Mouse (Mus musculus): Measurements from ENCODE around the gene Akr1c18. TPM values are rescaled to one million over a fixed set of nuclear protein-coding genes. Genes with fewer than 3 reads are reported as not detected.
A peak's percentile ranks its signal among the peaks of the same experiment; 100 is the strongest.
"Not testable (repeated sequence)": the region's sequence is repeated elsewhere in the genome, so short reads cannot be mapped to it uniquely, and the experiment has no call there.

The Akr1c18 gene
- polyA plus RNA-seq (2012; rRNA removed) = 36.6 and 44.6 TPM in 2 replicates

GRCm38 (mm10) chr13:4150518-4150917, at the start of gene Akr1c18:
Gene Akr1c18 (minus strand): TSS chr13:4150654.
- H3K4me3 ChIP-seq (ENCODE audit: insufficient read depth, low read depth, low read length) = no peak within 1 kb of the TSS
- WGBS = 31% methylated on average over 5 of the region's 5 CpGs
- TF ChIP-seq CTCF (conservative IDR thresholded peaks at IDR 0.05; ENCODE audit: insufficient read depth, insufficient read length, low read depth, low read length) = no peak
- no peak for TF ChIP-seq POLR2A (IDR thresholded peaks at IDR 0.05; ENCODE audit: low read depth, low read length)
- no peaks in the 10 kb centered on the region for H3K36me3 ChIP-seq (ENCODE audit: control insufficient read depth, insufficient read depth, low read length)
- peak; percentile 55 for DNase-seq
- H3K27ac ChIP-seq (ENCODE audit: insufficient read depth, low read depth, low read length) = no peak within 1 kb of the TSS
- no peaks in the 10 kb centered on the region for H3K27me3 ChIP-seq (replicated peaks; ENCODE audit: control insufficient read depth, insufficient read depth, low read length)
- H3K4me1 ChIP-seq (ENCODE audit: control insufficient read depth, insufficient read depth, low read length) = no peaks in the 10 kb centered on the region

GRCm38 (mm10) chr13:4192511-4192910, 42.1 kb upstream of the Akr1c18 start:
- no peak for TF ChIP-seq CTCF (conservative IDR thresholded peaks at IDR 0.05; ENCODE audit: insufficient read depth, insufficient read length, low read depth, low read length)
- no peak for TF ChIP-seq POLR2A (IDR thresholded peaks at IDR 0.05; ENCODE audit: low read depth, low read length)
- H3K27me3 ChIP-seq (replicated peaks; ENCODE audit: control insufficient read depth, insufficient read depth, low read length) = no peaks in the 10 kb centered on the region
- H3K27ac ChIP-seq (ENCODE audit: insufficient read depth, low read depth, low read length) = no peak overlapping the region
- 90% methylated on average over 3 of the region's 3 CpGs for WGBS
- H3K4me3 ChIP-seq (ENCODE audit: insufficient read depth, low read depth, low read length) = no peak overlapping the region
- no peak for DNase-seq
- H3K4me1 ChIP-seq (ENCODE audit: control insufficient read depth, insufficient read depth, low read length) = peaks cover 4% of the 10 kb centered on the region; the same call in 1 of the 2 replicates
- no peaks in the 10 kb centered on the region for H3K36me3 ChIP-seq (ENCODE audit: control insufficient read depth, insufficient read depth, low read length)

- WGBS = 34% methylated on average over 3 of the region's 3 CpGs
- Histone ChIP-seq H3K4me3 (ENCODE audit: insufficient read depth, low read depth, low read length) (no peak within 1 kb of the TSS), H3K27ac (ENCODE audit: insufficient read depth, low read depth, low read length) (peak within 1 kb of the TSS; percentile 3; the same call in 1 of the 2 replicates), H3K4me1 (ENCODE audit: control insufficient read depth, insufficient read depth, low read length) (peaks cover 4% of the 10 kb centered on the region; the same call in 1 of the 2 replicates), H3K27me3 (replicated peaks; ENCODE audit: control insufficient read depth, insufficient read depth, low read length) (no peaks in the 10 kb centered on the region), H3K36me3 (ENCODE audit: control insufficient read depth, insufficient read depth, low read length) (no peaks in the 10 kb centered on the region)
- TF ChIP-seq POLR2A (IDR thresholded peaks at IDR 0.05; ENCODE audit: low read depth, low read length) = no peak
- peak; percentile 81 for DNase-seq
Measured at GRCm38 (mm10) chr13:4190904-4191303, 40.5 kb upstream of the Akr1c18 start, which contains the start of gene Akr1c13. Gene Akr1c13 (plus strand): TSS chr13:4191150.

- TF ChIP-seq POLR2A (IDR thresholded peaks at IDR 0.05; ENCODE audit: low read depth, low read length) (no peak), CTCF (conservative IDR thresholded peaks at IDR 0.05; ENCODE audit: insufficient read depth, insufficient read length, low read depth, low read length) (peak; percentile 28; the same call in 1 of the 2 replicates)
- Histone ChIP-seq H3K27me3 (replicated peaks; ENCODE audit: control insufficient read depth, insufficient read depth, low read length) (no peaks in the 10 kb centered on the region), H3K36me3 (ENCODE audit: control insufficient read depth, insufficient read depth, low read length) (no peaks in the 10 kb centered on the region), H3K27ac (ENCODE audit: insufficient read depth, low read depth, low read length) (no peak overlapping the region), H3K4me3 (ENCODE audit: insufficient read depth, low read depth, low read length) (no peak overlapping the region), H3K4me1 (ENCODE audit: control insufficient read depth, insufficient read depth, low read length) (peaks cover 4% of the 10 kb centered on the region; the same call in 1 of the 2 replicates)
- WGBS = 78% methylated on average over 2 of the region's 2 CpGs
- DNase-seq = peak; percentile 61
Measured at GRCm38 (mm10) chr13:4188174-4188573, 37.7 kb upstream of the Akr1c18 start.

GRCm38 (mm10) chr13:4186641-4187411, 36.4 kb upstream of the Akr1c18 start:
- TF ChIP-seq CTCF (conservative IDR thresholded peaks at IDR 0.05; ENCODE audit: insufficient read depth, insufficient read length, low read depth, low read length) = peak; percentile 34
- H3K4me1 ChIP-seq (ENCODE audit: control insufficient read depth, insufficient read depth, low read length); H3K4me3 ChIP-seq (ENCODE audit: insufficient read depth, low read depth, low read length); H3K36me3 ChIP-seq (ENCODE audit: control insufficient read depth, insufficient read depth, low read length); H3K27ac ChIP-seq (ENCODE audit: insufficient read depth, low read depth, low read length); H3K27me3 ChIP-seq (replicated peaks; ENCODE audit: control insufficient read depth, insufficient read depth, low read length): not testable (repeated sequence)
- 74% methylated on average over 7 of the region's 7 CpGs for whole genome bisulfite sequencing
- DNase-seq = peak; percentile 32

GRCm38 (mm10) chr13:4183116-4183515, 32.7 kb upstream of the Akr1c18 start:
- H3K4me3 ChIP-seq (ENCODE audit: insufficient read depth, low read depth, low read length) = no peak overlapping the region
- no peak for DNase-seq
- 83% methylated on average over 9 of the region's 9 CpGs for WGBS
- H3K27ac ChIP-seq (ENCODE audit: insufficient read depth, low read depth, low read length) = no peak overlapping the region
- no peaks in the 10 kb centered on the region for H3K27me3 ChIP-seq (replicated peaks; ENCODE audit: control insufficient read depth, insufficient read depth, low read length)
- no peaks in the 10 kb centered on the region for H3K4me1 ChIP-seq (ENCODE audit: control insufficient read depth, insufficient read depth, low read length)
- TF ChIP-seq CTCF (conservative IDR thresholded peaks at IDR 0.05; ENCODE audit: insufficient read depth, insufficient read length, low read depth, low read length) (no peak), POLR2A (IDR thresholded peaks at IDR 0.05; ENCODE audit: low read depth, low read length) (no peak)
- H3K36me3 ChIP-seq (ENCODE audit: control insufficient read depth, insufficient read depth, low read length) = no peaks in the 10 kb centered on the region

GRCm38 (mm10) chr13:4181321-4181720, 30.9 kb upstream of the Akr1c18 start:
- not testable (repeated sequence) for H3K27me3 ChIP-seq (replicated peaks; ENCODE audit: control insufficient read depth, insufficient read depth, low read length); H3K36me3 ChIP-seq (ENCODE audit: control insufficient read depth, insufficient read depth, low read length); H3K27ac ChIP-seq (ENCODE audit: insufficient read depth, low read depth, low read length); H3K4me3 ChIP-seq (ENCODE audit: insufficient read depth, low read depth, low read length); DNase-seq; H3K4me1 ChIP-seq (ENCODE audit: control insufficient read depth, insufficient read depth, low read length)
- WGBS = 88% methylated on average over 4 of the region's 4 CpGs

Data from kidney, adult 2 months (tissue).